Mouse (Mus musculus) erythroblast, embryonic 14.5 days (primary cell): Measurements from ENCODE around the gene St6galnac3.

Experiments used
- GATA1 ChIP-seq: IDR thresholded peaks from 2 replicates; pipeline ENCODE4 v1.6.1; 2012; ENCODE audit warnings: low read length, inconsistent platforms, mixed read lengths
- TAL1 ChIP-seq: IDR thresholded peaks from 3 replicates; pipeline ENCODE4 v1.6.1; 2012; ENCODE audit warnings: low read length, inconsistent platforms, mixed read lengths

GRCm38 (mm10) chr3:153663841-153664427 lies 61.0 kb downstream of the St6galnac3 start:
- TF ChIP-seq GATA1 (no peak), TAL1 (no peak)
